Mouse (Mus musculus): Measurements from ENCODE around the gene Hist3h2a.

The Hist3h2a gene

GRCm38 (mm10) chr11:58954420-58955142, at the start of gene Hist3h2a, which contains the start of gene Trim17:
TSS of gene Hist3h2a (plus strand) at chr11:58954685.
TSS of gene Trim17 (plus strand) at chr11:58954685.
- DNase-seq (ENCODE audit: low spot score in 2 of 2), result peak; percentile 91 to 97

- peak in 1 of 2 experiments; percentile 35 for DNase-seq (ENCODE audit: low spot score in 2 of 2)
These were observed 49.6 kb upstream of the Hist3h2a start for GRCm38 (mm10) chr11:58904838-58905237.

GRCm38 (mm10) chr11:58913776-58914175, 40.7 kb upstream of the Hist3h2a start:
- DNase-seq (ENCODE audit: low spot score in 2 of 2), result no peak

- DNase-seq (ENCODE audit: low spot score in 2 of 2), result no peak
These were observed 39.9 kb upstream of the Hist3h2a start for GRCm38 (mm10) chr11:58914461-58915028.

- no peak for DNase-seq (ENCODE audit: low spot score in 2 of 2)
These were observed 37.4 kb upstream of the Hist3h2a start for GRCm38 (mm10) chr11:58916879-58917744.

GRCm38 (mm10) chr11:58917745-58918366, 36.6 kb upstream of the Hist3h2a start, which contains the start of gene Btnl10:
TSS of gene Btnl10 (plus strand) at chr11:58917908.
- no peak for DNase-seq (ENCODE audit: low spot score in 2 of 2)

GRCm38 (mm10) chr11:58918759-58919158, 35.7 kb upstream of the Hist3h2a start:
- DNase-seq (ENCODE audit: low spot score in 2 of 2), result no peak

GRCm38 (mm10) chr11:58922420-58922819, 32.1 kb upstream of the Hist3h2a start:
- no peak for DNase-seq (ENCODE audit: low spot score in 2 of 2)

- no peak for DNase-seq (ENCODE audit: low spot score in 2 of 2)
These were observed 27.8 kb upstream of the Hist3h2a start for GRCm38 (mm10) chr11:58926651-58927050.

- DNase-seq (ENCODE audit: low spot score in 2 of 2), result no peak
These were observed 27.4 kb upstream of the Hist3h2a start for GRCm38 (mm10) chr11:58927053-58927452.

GRCm38 (mm10) chr11:58927790-58928651, 26.5 kb upstream of the Hist3h2a start:
- DNase-seq (ENCODE audit: low spot score in 2 of 2), result peak in 1 of 2 experiments; percentile 53

- no peak for DNase-seq (ENCODE audit: low spot score in 2 of 2)
These were observed 25.4 kb upstream of the Hist3h2a start for GRCm38 (mm10) chr11:58929055-58929454.

GRCm38 (mm10) chr11:58929641-58930040, 24.8 kb upstream of the Hist3h2a start:
- no peak for DNase-seq (ENCODE audit: low spot score in 2 of 2)

- no peak for DNase-seq (ENCODE audit: low spot score in 2 of 2)
These were observed 24.2 kb upstream of the Hist3h2a start for GRCm38 (mm10) chr11:58930254-58930653.

- DNase-seq (ENCODE audit: low spot score in 2 of 2), result no peak
These were observed 22.9 kb upstream of the Hist3h2a start for GRCm38 (mm10) chr11:58931576-58931975.

GRCm38 (mm10) chr11:58937909-58938308, 16.6 kb upstream of the Hist3h2a start:
- no peak for DNase-seq (ENCODE audit: low spot score in 2 of 2)

GRCm38 (mm10) chr11:58938322-58939087, 16.0 kb upstream of the Hist3h2a start, which contains the start of gene Rnf187:
TSS of gene Rnf187 (minus strand) at chr11:58938916.
- DNase-seq (ENCODE audit: low spot score in 2 of 2), result peak; percentile 95 to 96

GRCm38 (mm10) chr11:58939088-58939439, 15.4 kb upstream of the Hist3h2a start:
- no peak for DNase-seq (ENCODE audit: low spot score in 2 of 2)

- DNase-seq (ENCODE audit: low spot score in 2 of 2), result no peak
These were observed 10.3 kb upstream of the Hist3h2a start for GRCm38 (mm10) chr11:58944136-58944535.

GRCm38 (mm10) chr11:58947306-58947705, 7.2 kb upstream of the Hist3h2a start:
- DNase-seq (ENCODE audit: low spot score in 2 of 2), result no peak
